Mouse (Mus musculus) fat pad, adult 2 months (tissue): ENCODE results near the gene Pgf.

Experiments used
- DNase-seq: peaks from one replicate; pipeline ENCODE4 v3.0.0-alpha.2; 2011; ENCODE audit warnings: low read depth, low spot score; ENCODE audit errors: extremely low read depth

The Pgf gene

GRCm38 (mm10) chr12:85192461-85193108 lies 15.0 kb upstream of the Pgf start:
- DNase-seq = no peak

- no peak for DNase-seq
Measured at GRCm38 (mm10) chr12:85190290-85190689, 12.7 kb upstream of the Pgf start.

GRCm38 (mm10) chr12:85186361-85186760 lies 8.8 kb upstream of the Pgf start:
- DNase-seq = no peak

GRCm38 (mm10) chr12:85185810-85186209 lies 8.2 kb upstream of the Pgf start:
- no peak for DNase-seq

- no peak for DNase-seq
Measured at GRCm38 (mm10) chr12:85184118-85184517, 6.5 kb upstream of the Pgf start.

- no peak for DNase-seq
Measured at GRCm38 (mm10) chr12:85182898-85183297, 5.3 kb upstream of the Pgf start.

- no peak for DNase-seq
Measured at GRCm38 (mm10) chr12:85182345-85182643, 4.7 kb upstream of the Pgf start.

- DNase-seq = no peak
Measured at GRCm38 (mm10) chr12:85181475-85182344, 4.1 kb upstream of the Pgf start.

GRCm38 (mm10) chr12:85178294-85178693 lies 704 bp upstream of the Pgf start:
- no peak for DNase-seq

- DNase-seq = no peak
Measured at GRCm38 (mm10) chr12:85176846-85177523, 605 bp downstream of the Pgf start.

- DNase-seq = no peak
Measured at GRCm38 (mm10) chr12:85175926-85176845, 1.4 kb downstream of the Pgf start.

- no peak for DNase-seq
Measured at GRCm38 (mm10) chr12:85175087-85175675, 2.4 kb downstream of the Pgf start.

- DNase-seq = no peak
Measured at GRCm38 (mm10) chr12:85174016-85174415, 3.6 kb downstream of the Pgf start.

GRCm38 (mm10) chr12:85170948-85171307 lies 6.7 kb downstream of the Pgf start:
- no peak for DNase-seq

GRCm38 (mm10) chr12:85170284-85170947 lies 7.2 kb downstream of the Pgf start:
- DNase-seq = no peak

- peak; percentile 50 for DNase-seq
Measured at GRCm38 (mm10) chr12:85169877-85170276, 7.7 kb downstream of the Pgf start.

GRCm38 (mm10) chr12:85169117-85169858 lies 8.3 kb downstream of the Pgf start:
- no peak for DNase-seq

GRCm38 (mm10) chr12:85166631-85167030 lies 11.0 kb downstream of the Pgf start:
- DNase-seq = no peak

GRCm38 (mm10) chr12:85164996-85165395 lies 12.6 kb downstream of the Pgf start:
- DNase-seq = no peak
